Mouse (Mus musculus): Measurements from ENCODE around the gene Cdr2l.

GRCm38 (mm10) chr11:115366039-115366705 is 15.5 kb upstream of the Cdr2l start:
- TF ChIP-seq CTCF (IDR thresholded peaks at IDR 0.05; ENCODE audit: low read depth, low read length) (no peak), POLR2A (IDR thresholded peaks at IDR 0.05; ENCODE audit: extremely low read depth, insufficient read depth, low read length) (no peak)
